11 mouse cellular contexts compared by ENCODE assay signal in genomic region chr12:12222585-12223290, GRCm38 (mm10). TPM values are rescaled to one million over a fixed set of nuclear protein-coding genes. Genes with fewer than 3 reads are reported as not detected.
DNase-seq lines count a peak whose midpoint lies in the region; ATAC-seq and TF ChIP-seq lines count a peak whose summit lies in the region.
"Had no signal": no experiment of that assay in that cellular context is flagged by ENCODE, and none has a peak within 500 bp of the region (broad histone marks: within the 10 kb centered on the region; RNA-seq: fewer than 3 reads in every experiment).

No protein-coding gene starts in this region.

- H3K4me1 ChIP-seq in hindbrain, embryonic 10.5 days (replicated peaks) = peaks cover 3% of the 10 kb centered on the region
- H3K4me1 ChIP-seq in hindbrain, embryonic 13.5 days (replicated peaks) = no peaks in the 10 kb centered on the region
- H3K4me1 ChIP-seq in cortical plate, adult 2 months (ENCODE audit: control insufficient read depth, insufficient read depth, low read length) = peaks cover 15% of the 10 kb centered on the region
- H3K4me1 ChIP-seq in midbrain, embryonic 13.5 days (replicated peaks) = peaks cover 6% of the 10 kb centered on the region
- H3K4me1 ChIP-seq: liver, embryonic 15.5 days had no signal

- no peaks in the 10 kb centered on the region for H3K9me3 ChIP-seq in hindbrain, embryonic 10.5 days
- no peaks in the 10 kb centered on the region for H3K9me3 ChIP-seq in hindbrain, embryonic 13.5 days
- H3K9me3 ChIP-seq in midbrain, embryonic 13.5 days = no peaks in the 10 kb centered on the region
- H3K9me3 ChIP-seq: liver, embryonic 15.5 days had no signal

- peak; percentile 12 for DNase-seq in hindbrain, embryonic 10.5 days (ENCODE audit: low spot score)
- peak; percentile 10 for DNase-seq in heart, postnatal 25 days (ENCODE audit: low spot score)
- no peak for DNase-seq in frontal cortex, postnatal 25 days (ENCODE audit: low spot score in 2 of 2)
- DNase-seq: cerebellum, postnatal 14 days; kidney, postnatal 36 days had no signal

- no peaks in the 10 kb centered on the region for H3K36me3 ChIP-seq in hindbrain, embryonic 10.5 days
- H3K36me3 ChIP-seq in hindbrain, embryonic 13.5 days = no peaks in the 10 kb centered on the region
- H3K36me3 ChIP-seq in midbrain, embryonic 13.5 days = no peaks in the 10 kb centered on the region
- H3K36me3 ChIP-seq: liver, embryonic 15.5 days had no signal

- TF ChIP-seq POLR2A in cortical plate, adult 2 months (IDR thresholded peaks at IDR 0.05; ENCODE audit: extremely low read depth, insufficient read depth, low read length) = no peak

- no peak overlapping the region for H3K9ac ChIP-seq in hindbrain, embryonic 13.5 days
- H3K9ac ChIP-seq in midbrain, embryonic 13.5 days (replicated peaks) = no peak overlapping the region
- H3K9ac ChIP-seq: liver, embryonic 15.5 days had no signal

- H3K4me3 ChIP-seq in hindbrain, embryonic 10.5 days = no peak overlapping the region
- no peak overlapping the region for H3K4me3 ChIP-seq in hindbrain, embryonic 13.5 days
- H3K4me3 ChIP-seq in cortical plate, adult 2 months (ENCODE audit: insufficient read depth, low read length) = no peak overlapping the region
- no peak overlapping the region for H3K4me3 ChIP-seq in midbrain, embryonic 13.5 days (replicated peaks)
- H3K4me3 ChIP-seq: liver, embryonic 15.5 days had no signal

- no peak overlapping the region for H3K4me2 ChIP-seq in hindbrain, embryonic 13.5 days
- no peak overlapping the region for H3K4me2 ChIP-seq in midbrain, embryonic 13.5 days (replicated peaks)
- H3K4me2 ChIP-seq: liver, embryonic 15.5 days had no signal

- ATAC-seq in hindbrain, embryonic 13.5 days (ENCODE audit: low FRiP score) = no peak
- peak; percentile 27 for ATAC-seq in megakaryocyte progenitor cell, adult 5-6 weeks (replicated peaks; ENCODE audit: poor library complexity)
- no peak for ATAC-seq in midbrain, embryonic 13.5 days
- ATAC-seq: hindbrain, embryonic 16.5 days had no signal

- no peaks in the 10 kb centered on the region for H3K27me3 ChIP-seq in hindbrain, embryonic 10.5 days (ENCODE audit: insufficient read depth, poor library complexity, severe bottlenecking)
- H3K27me3 ChIP-seq in hindbrain, embryonic 13.5 days = no peaks in the 10 kb centered on the region
- no peaks in the 10 kb centered on the region for H3K27me3 ChIP-seq in midbrain, embryonic 13.5 days
- H3K27me3 ChIP-seq: liver, embryonic 15.5 days had no signal

- intact Hi-C loops in heart, postnatal 25 days (cut with DNase I) = no loop called here

- no peak for TF ChIP-seq CTCF in cortical plate, adult 2 months (IDR thresholded peaks at IDR 0.05; ENCODE audit: extremely low read depth, insufficient read depth, low read length)

- H3K27ac ChIP-seq in hindbrain, embryonic 10.5 days = no peak overlapping the region
- no peak overlapping the region for H3K27ac ChIP-seq in hindbrain, embryonic 13.5 days
- peak overlapping the region; percentile 69; the same call in 1 of the 2 replicates for H3K27ac ChIP-seq in cortical plate, adult 2 months (ENCODE audit: insufficient read depth, low read length)
- H3K27ac ChIP-seq in midbrain, embryonic 13.5 days = no peak overlapping the region
- H3K27ac ChIP-seq: liver, embryonic 15.5 days had no signal

- 48% methylated on average over 9 of the region's 9 CpGs for WGBS in hindbrain, embryonic 10.5 days
- 63% methylated on average over 9 of the region's 9 CpGs for WGBS in hindbrain, embryonic 13.5 days
- 70% methylated on average over 9 of the region's 9 CpGs for WGBS in midbrain, embryonic 13.5 days

RNA-seq across cellular contexts. Expression of gene Fam49a, which starts 39.2 kb away (rescaled TPM):
- 9.0 and 13.4 TPM in 2 replicates for polyA plus RNA-seq in hindbrain, embryonic 10.5 days (2016; fragmentation: Nextera tagmentation; extraction: Ambion mirVana)
- 30.9 and 31.1 TPM in 2 replicates for polyA plus RNA-seq in hindbrain, embryonic 13.5 days (2015; fragmentation: Nextera tagmentation; extraction: Ambion mirVana)
- 78.7 and 78.9 TPM in 2 replicates for polyA plus RNA-seq in cortical plate, adult 2 months (2012; rRNA removed)
- 1 to 10 TPM; 9.5 to 10.0 TPM for total RNA-seq in heart, postnatal 25 days (2021)
- total RNA-seq in megakaryocyte progenitor cell, adult 5-6 weeks (2015) = 10.7 and 11.8 TPM in 2 replicates
- total RNA-seq in megakaryocyte progenitor cell, adult 5-6 weeks (2017) = 7.2 and 7.5 TPM in 2 replicates
- polyA plus RNA-seq in midbrain, embryonic 13.5 days (2015; fragmentation: Nextera tagmentation; extraction: Ambion mirVana) = 27.9 and 28.5 TPM in 2 replicates

Comparison
In these comparisons a context has a peak if more than half of its experiments do, and no peak if none do; other contexts are left out.
1. DNase-seq: peak in hindbrain, embryonic 10.5 days (single experiment) and heart, postnatal 25 days (single experiment); none in frontal cortex, postnatal 25 days (0 of 2).